Mouse (Mus musculus) heart, postnatal 0 days (tissue): ENCODE measurements around the gene Zfp980. TPM values are rescaled to one million over a fixed set of nuclear protein-coding genes. Genes with fewer than 3 reads are reported as not detected.
"Not testable (repeated sequence)": the region's sequence is repeated elsewhere in the genome, so short reads cannot be mapped to it uniquely, and the experiment has no call there.

Source experiments
- ATAC-seq: fragments of 200-750 bp; cut with Nextera tagmentation; 2 replicates; pipeline ENCODE4 v1.8.0; 2017; ENCODE audit warnings: low read depth, moderate number of reproducible peaks, moderate library complexity; ENCODE audit not compliant: insufficient read depth
- DNase-seq: peaks from one replicate; pipeline ENCODE4 v3.0.0-alpha.2; 2016; ENCODE audit warnings: low spot score
- H3K27ac ChIP-seq: fragments of 300-500 bp; sonication (generic); 2 replicates; pipeline ENCODE4 v1.5.1; 2014; ENCODE audit warnings: low read depth, mild to moderate bottlenecking
- H3K27me3 ChIP-seq: fragments of 300-500 bp; sonication (generic); 2 replicates; pipeline ENCODE4 v1.6.1; 2014; ENCODE audit warnings: low read length, mixed read lengths; ENCODE audit not compliant: control insufficient read depth, insufficient read depth
- H3K36me3 ChIP-seq: fragments of 300-500 bp; sonication (generic); replicated peaks from 2 replicates; pipeline ENCODE4 v1.6.1; 2014; ENCODE audit warnings: low read length, mixed read lengths; ENCODE audit not compliant: control insufficient read depth, insufficient read depth
- H3K4me1 ChIP-seq: fragments of 300-500 bp; sonication (generic); 2 replicates; pipeline ENCODE4 v1.6.1; 2014; ENCODE audit warnings: antibody characterized with exemption; ENCODE audit not compliant: control insufficient read depth, insufficient read depth
- H3K4me2 ChIP-seq: fragments of 300-500 bp; sonication (generic); 2 replicates; pipeline ENCODE4 v1.6.1; 2014; ENCODE audit warnings: low read depth, mild to moderate bottlenecking, low read length, moderate library complexity
- H3K4me3 ChIP-seq: fragments of 300-500 bp; sonication (generic); 2 replicates; pipeline ENCODE4 v1.5.1; 2014; ENCODE audit warnings: low read depth, low read length
- H3K9ac ChIP-seq: fragments of 300-500 bp; sonication (generic); replicated peaks from 2 replicates; pipeline ENCODE4 v1.6.1; 2014; ENCODE audit warnings: low read depth, low read length, mixed read lengths
- H3K9me3 ChIP-seq: fragments of 300-500 bp; sonication (generic); replicated peaks from 2 replicates; pipeline ENCODE4 v1.6.1; 2016; ENCODE audit warnings: low read length; ENCODE audit not compliant: control insufficient read depth
- WGBS: fragments of 180-500 bp; shearing (Covaris S2); extraction: QIAGEN DNeasy Blood & Tissue Kit; methylation state at CpG from one replicate; pipeline ENCODE4 v1.1.7; 2014; 5-methylcytosine and 5-hydroxymethylcytosine counted together
- polyA plus RNA-seq: library from polyadenylated mRNA; unstranded; fragments of >200 nt; fragmentation: Nextera tagmentation; extraction: Ambion mirVana; gene quantifications from 2 replicates; pipeline ENCODE4 v1.2.1, GENCODE M21; 2015
- total RNA-seq: library from RNA; depleted of rRNA; stranded (reverse); fragments of >200 nt; gene quantifications from 2 replicates; pipeline ENCODE4 v1.2.3, GENCODE M21; 2014; ENCODE audit warnings: low replicate concordance; rRNA removed

The Zfp980 gene
- total RNA-seq (not detected in 2 replicates), polyA plus RNA-seq (0.04 TPM in 1 of 2 replicates, not detected in the other)

GRCm38 (mm10) chr4:145670385-145670784, at the start of gene Zfp980:
Zfp980 (plus strand) TSS chr4:145670685.
- DNase-seq, H3K36me3 ChIP-seq, H3K4me2 ChIP-seq, H3K27me3 ChIP-seq, H3K4me3 ChIP-seq, H3K9ac ChIP-seq, H3K4me1 ChIP-seq, H3K27ac ChIP-seq, H3K9me3 ChIP-seq, ATAC-seq: not testable (repeated sequence)
- whole genome bisulfite sequencing: 60% methylated on average over 3 of the region's 3 CpGs

GRCm38 (mm10) chr4:145640416-145641185, 29.9 kb upstream of the Zfp980 start:
- not testable (repeated sequence) for H3K36me3 ChIP-seq, DNase-seq, H3K9me3 ChIP-seq, H3K27ac ChIP-seq, H3K9ac ChIP-seq, H3K4me1 ChIP-seq, H3K4me3 ChIP-seq, H3K4me2 ChIP-seq, ATAC-seq, H3K27me3 ChIP-seq
- 22% methylated on average over 79 of the region's 83 CpGs for WGBS

- WGBS: 49% methylated on average over 2 of the region's 2 CpGs
- not testable (repeated sequence) for H3K27ac ChIP-seq, H3K4me1 ChIP-seq, H3K9ac ChIP-seq, H3K4me2 ChIP-seq, DNase-seq, H3K27me3 ChIP-seq, H3K36me3 ChIP-seq, H3K9me3 ChIP-seq, ATAC-seq, H3K4me3 ChIP-seq
Measured at GRCm38 (mm10) chr4:145674286-145674780, 3.8 kb downstream of the Zfp980 start.

- WGBS: 68% methylated on average over 3 of the region's 3 CpGs
- not testable (repeated sequence) for ATAC-seq, H3K4me1 ChIP-seq, H3K27ac ChIP-seq, H3K4me2 ChIP-seq, H3K36me3 ChIP-seq, H3K27me3 ChIP-seq, H3K4me3 ChIP-seq, H3K9ac ChIP-seq, DNase-seq
- peaks cover 15% of the 10 kb centered on the region for H3K9me3 ChIP-seq
Measured at GRCm38 (mm10) chr4:145680217-145680616, 9.7 kb downstream of the Zfp980 start.

- ATAC-seq, H3K4me2 ChIP-seq, H3K36me3 ChIP-seq, H3K9ac ChIP-seq, H3K4me1 ChIP-seq, H3K4me3 ChIP-seq, H3K27me3 ChIP-seq, DNase-seq, H3K27ac ChIP-seq: not testable (repeated sequence)
- peaks cover 15% of the 10 kb centered on the region for H3K9me3 ChIP-seq
- 19% methylated on average over 1 of the region's 1 CpGs for WGBS
Measured at GRCm38 (mm10) chr4:145680672-145681387, 10.3 kb downstream of the Zfp980 start.

GRCm38 (mm10) chr4:145682021-145682420, 11.5 kb downstream of the Zfp980 start:
- 69% methylated on average over 9 of the region's 11 CpGs for WGBS
- not testable (repeated sequence) for ATAC-seq, H3K4me2 ChIP-seq

GRCm38 (mm10) chr4:145683024-145683766, 12.7 kb downstream of the Zfp980 start:
- H3K9ac ChIP-seq, ATAC-seq, H3K36me3 ChIP-seq, H3K4me3 ChIP-seq, H3K27ac ChIP-seq, H3K4me2 ChIP-seq, DNase-seq, H3K4me1 ChIP-seq, H3K27me3 ChIP-seq: not testable (repeated sequence)
- peaks cover 15% of the 10 kb centered on the region for H3K9me3 ChIP-seq
- 67% methylated on average over 3 of the region's 3 CpGs for WGBS

More at GRCm38 (mm10) chr4:145682021-145682420, 11.5 kb downstream of the Zfp980 start:
- not testable (repeated sequence) for H3K27ac ChIP-seq, H3K4me3 ChIP-seq, DNase-seq, H3K9ac ChIP-seq, H3K27me3 ChIP-seq, H3K36me3 ChIP-seq, H3K4me1 ChIP-seq
- peaks cover 15% of the 10 kb centered on the region for H3K9me3 ChIP-seq

GRCm38 (mm10) chr4:145686061-145686460, 15.6 kb downstream of the Zfp980 start:
- not testable (repeated sequence) for DNase-seq, H3K4me3 ChIP-seq, H3K4me2 ChIP-seq, ATAC-seq, H3K27me3 ChIP-seq, H3K9ac ChIP-seq, H3K36me3 ChIP-seq, H3K4me1 ChIP-seq, H3K27ac ChIP-seq
- 32% methylated on average over 2 of the region's 2 CpGs for WGBS
- 0 out of 2 replicates have a peak, but pooled peaks cover 10% of the 10 kb centered on the region for H3K9me3 ChIP-seq
